Comparison of ENCODE assay signal across 1 mouse cellular context in genomic region chr6:125192016-125192714, GRCm38 (mm10).
A peak's percentile ranks its signal among the peaks of the same experiment; 100 is the strongest.
TF ChIP-seq lines count a peak whose summit lies in the region.

No protein-coding gene starts in this region.

TF ChIP-seq in CH12.LX, 34 proteins besides CTCF, POLR2A, EP300 and RAD21:
- TF ChIP-seq UBTF (IDR thresholded peaks at IDR 0.05; ENCODE audit: low read depth, low read length) (no peak), TBP (conservative IDR thresholded peaks at IDR 0.05; ENCODE audit: low read depth, low read length) (peak; percentile 72; the same call in 1 of the 2 replicates), ELF1 (IDR thresholded peaks at IDR 0.05; ENCODE audit: low read depth, low read length) (peak; percentile 78), MEF2A (IDR thresholded peaks at IDR 0.05; ENCODE audit: borderline replicate concordance, low read depth, low read length) (0 out of 2 replicates have a peak, but pooled peaks have one; percentile 2), HCFC1 (IDR thresholded peaks at IDR 0.05; ENCODE audit: low read depth, low read length) (peak; percentile 78), NELFE (IDR thresholded peaks at IDR 0.05; ENCODE audit: low read depth, low read length) (peak; percentile 51; the same call in 1 of the 2 replicates), KAT2A (IDR thresholded peaks at IDR 0.05; ENCODE audit: insufficient replicate concordance, low read length) (0 out of 2 replicates have a peak, but pooled peaks have one; percentile 52), BHLHE40 (IDR thresholded peaks at IDR 0.05; ENCODE audit: low read depth, low read length) (no peak), MAX (IDR thresholded peaks at IDR 0.05; ENCODE audit: low read length) (no peak), POLR2AphosphoS2 (IDR thresholded peaks at IDR 0.05; ENCODE audit: low read depth, low read length) (no peak; the same call in 1 of the 2 replicates), TCF12 (IDR thresholded peaks at IDR 0.05; ENCODE audit: low read depth, low read length) (peak; percentile 71), MXI1 (IDR thresholded peaks at IDR 0.05; ENCODE audit: low read depth, low read length) (peak; percentile 49)
